Mouse (Mus musculus) spleen, adult 2 months (tissue): Measurements from ENCODE around the gene Chd5. TPM values are rescaled to one million over a fixed set of nuclear protein-coding genes. Genes with fewer than 3 reads are reported as not detected.

Source experiments
- DNase-seq, 2 experiments: peaks; one replicate each; pipeline versions ENCODE4 v3.0.0 to v3.0.0-alpha.2; 2012 to 2021; ENCODE audit warnings: low spot score in 2 of 2, low read depth in 1 of 2
- H3K27ac ChIP-seq: fragments of 200-500 bp; 2 replicates; pipeline ENCODE4 v1.5.1; 2012; ENCODE audit warnings: low read length, inconsistent platforms; ENCODE audit not compliant: insufficient read depth
- H3K27me3 ChIP-seq: fragments of 200-500 bp; 2 replicates; pipeline ENCODE4 v1.6.1; 2012; ENCODE audit warnings: mild to moderate bottlenecking, moderate library complexity, low read length, inconsistent platforms; ENCODE audit not compliant: control insufficient read depth, insufficient read depth
- H3K36me3 ChIP-seq: fragments of 200-500 bp; 2 replicates; pipeline ENCODE4 v1.6.1; 2012; ENCODE audit warnings: mild to moderate bottlenecking, low read length, inconsistent platforms; ENCODE audit not compliant: control insufficient read depth, insufficient read depth
- H3K4me1 ChIP-seq: fragments of 200-500 bp; 2 replicates; pipeline ENCODE4 v1.6.1; 2011; ENCODE audit warnings: inconsistent platforms; ENCODE audit not compliant: control insufficient read depth, insufficient read depth, insufficient read length
- H3K4me3 ChIP-seq: fragments of 200-500 bp; 2 replicates; pipeline ENCODE4 v1.5.1; 2011; ENCODE audit warnings: mild to moderate bottlenecking, inconsistent platforms; ENCODE audit not compliant: insufficient read depth, insufficient read length; ENCODE audit errors: extremely low read depth
- CTCF ChIP-seq: fragments of 200-500 bp; IDR thresholded peaks from 2 replicates; pipeline ENCODE4 v1.5.1; 2011; ENCODE audit warnings: mild to moderate bottlenecking, inconsistent platforms; ENCODE audit not compliant: insufficient read depth, insufficient read length, insufficient replicate concordance; ENCODE audit errors: extremely low read depth
- POLR2A ChIP-seq: fragments of 200-500 bp; IDR thresholded peaks from 2 replicates; pipeline ENCODE4 v1.6.1; 2011; ENCODE audit warnings: low read depth, low read length, inconsistent platforms
- WGBS: fragments of 180-500 bp; shearing (Covaris S2); methylation state at CpG from one replicate; pipeline ENCODE4 v1.1.7; 2018; 5-methylcytosine and 5-hydroxymethylcytosine counted together
- polyA plus RNA-seq: library from polyadenylated mRNA; depleted of rRNA; stranded (reverse); fragments of >200 nt; gene quantifications from 2 replicates; pipeline ENCODE4 v1.2.3, GENCODE M21; 2012

Chd5 gene
- polyA plus RNA-seq, 1 experiment = 0.11 TPM

GRCm38 (mm10) chr4:152405143-152405542 lies 66.7 kb downstream of the Chd5 start:
- no peak overlapping the region for H3K4me3 ChIP-seq
- H3K27ac ChIP-seq = no peak overlapping the region
- no peaks in the 10 kb centered on the region for H3K27me3 ChIP-seq
- H3K36me3 ChIP-seq = peaks cover 12% of the 10 kb centered on the region
- DNase-seq = no peak
- no peak for TF ChIP-seq CTCF
- TF ChIP-seq POLR2A = no peak
- no peaks in the 10 kb centered on the region for H3K4me1 ChIP-seq
- WGBS = 85% methylated on average over 6 of the region's 6 CpGs

- no peak overlapping the region for H3K27ac ChIP-seq
- H3K4me1 ChIP-seq = no peaks in the 10 kb centered on the region
- TF ChIP-seq POLR2A (no peak), CTCF (no peak)
- H3K4me3 ChIP-seq = no peak overlapping the region
- no peaks in the 10 kb centered on the region for H3K27me3 ChIP-seq
- H3K36me3 ChIP-seq = peaks cover 10% of the 10 kb centered on the region
- DNase-seq = no peak
- 93% methylated on average over 7 of the region's 7 CpGs for WGBS
Measured at GRCm38 (mm10) chr4:152405671-152406201, 67.3 kb downstream of the Chd5 start.

DNA sequence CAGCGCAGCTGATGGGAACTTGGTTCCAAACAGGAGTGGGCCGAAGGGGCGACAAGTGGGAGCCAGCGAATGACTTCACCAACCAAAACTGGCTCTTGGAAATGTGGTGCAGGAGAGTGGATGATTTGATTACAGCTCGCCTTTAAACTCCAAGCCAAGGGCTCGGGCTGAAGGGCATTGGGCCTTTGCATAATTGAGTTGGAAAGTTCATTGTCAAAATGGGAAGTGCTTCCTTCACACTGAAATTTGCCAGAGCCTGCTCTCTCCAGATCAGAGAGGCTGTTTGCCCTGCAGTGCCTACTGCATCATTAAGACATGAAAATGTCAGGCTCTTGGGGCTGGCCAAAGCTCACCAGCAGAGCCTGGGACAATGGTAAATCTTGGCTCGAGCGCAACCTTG lies 68.1 kb downstream of the Chd5 start:
- Histone ChIP-seq H3K36me3 (peaks cover 10% of the 10 kb centered on the region), H3K4me1 (no peaks in the 10 kb centered on the region), H3K27me3 (no peaks in the 10 kb centered on the region), H3K4me3 (no peak overlapping the region), H3K27ac (no peak overlapping the region)
- DNase-seq = no peak
- 91% methylated on average over 8 of the region's 8 CpGs for WGBS
- TF ChIP-seq CTCF (no peak), POLR2A (no peak)

DNA sequence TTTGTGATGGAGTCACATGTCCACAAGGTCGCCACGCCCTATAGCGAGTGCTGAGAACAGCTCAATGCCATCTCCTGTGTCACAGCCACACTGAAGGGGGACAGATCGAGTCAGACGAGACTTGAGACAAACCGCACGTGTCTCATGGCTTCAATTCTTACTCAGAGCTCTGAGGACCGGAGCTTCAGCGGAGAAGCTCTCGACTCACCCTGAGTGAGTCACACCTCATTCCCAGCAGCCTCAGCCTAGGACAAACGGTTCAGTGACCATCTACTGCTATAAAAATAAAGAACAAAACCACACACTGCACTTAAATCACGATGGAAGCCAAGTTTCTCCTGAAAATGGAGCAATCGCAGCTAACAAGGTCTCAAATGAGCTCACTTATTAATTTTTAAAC lies 72.5 kb downstream of the Chd5 start:
- 93% methylated on average over 13 of the region's 13 CpGs for WGBS

GRCm38 (mm10) chr4:152412524-152413080 lies 74.2 kb downstream of the Chd5 start:
- Histone ChIP-seq H3K36me3 (no peaks in the 10 kb centered on the region; the same call in none of the 2 replicates), H3K4me3 (no peak overlapping the region), H3K27ac (no peak overlapping the region), H3K4me1 (no peaks in the 10 kb centered on the region), H3K27me3 (no peaks in the 10 kb centered on the region)
- TF ChIP-seq CTCF (no peak), POLR2A (no peak)
- 87% methylated on average over 3 of the region's 3 CpGs for WGBS
- DNase-seq = no peak

More for the DNA sequence above, 72.5 kb downstream of the Chd5 start:
- DNase-seq = no peak
- no peak overlapping the region for H3K4me3 ChIP-seq
- TF ChIP-seq CTCF = no peak
- TF ChIP-seq POLR2A = no peak
- H3K4me1 ChIP-seq = no peaks in the 10 kb centered on the region
- H3K27me3 ChIP-seq = no peaks in the 10 kb centered on the region
- no peak overlapping the region for H3K27ac ChIP-seq
- peaks cover 2% of the 10 kb centered on the region for H3K36me3 ChIP-seq

GRCm38 (mm10) chr4:152418229-152419060 lies 80.0 kb downstream of the Chd5 start:
- H3K4me3 ChIP-seq = no peak overlapping the region
- H3K27me3 ChIP-seq = no peaks in the 10 kb centered on the region
- H3K36me3 ChIP-seq = peaks cover 4% of the 10 kb centered on the region
- TF ChIP-seq CTCF (no peak), POLR2A (no peak)
- DNase-seq = no peak
- no peaks in the 10 kb centered on the region for H3K4me1 ChIP-seq
- H3K27ac ChIP-seq = no peak overlapping the region
- WGBS = 93% methylated on average over 28 of the region's 28 CpGs

- no peak overlapping the region for H3K27ac ChIP-seq
- DNase-seq = no peak
- WGBS = 91% methylated on average over 6 of the region's 6 CpGs
- H3K4me3 ChIP-seq = no peak overlapping the region
- no peaks in the 10 kb centered on the region for H3K27me3 ChIP-seq
- peaks cover 4% of the 10 kb centered on the region; the same call in 1 of the 2 replicates for H3K36me3 ChIP-seq
- no peaks in the 10 kb centered on the region; the same call in 1 of the 2 replicates for H3K4me1 ChIP-seq
- TF ChIP-seq POLR2A (no peak), CTCF (no peak)
Measured at GRCm38 (mm10) chr4:152423576-152423975, 85.1 kb downstream of the Chd5 start.
